Mouse (Mus musculus): ENCODE measurements around the gene Jmy. TPM values are rescaled to one million over a fixed set of nuclear protein-coding genes. Genes with fewer than 3 reads are reported as not detected.

Gene Jmy
- total and polyA plus RNA-seq, 2 experiments from 2014 or later, result 9.0 to 29.7 TPM

DNA sequence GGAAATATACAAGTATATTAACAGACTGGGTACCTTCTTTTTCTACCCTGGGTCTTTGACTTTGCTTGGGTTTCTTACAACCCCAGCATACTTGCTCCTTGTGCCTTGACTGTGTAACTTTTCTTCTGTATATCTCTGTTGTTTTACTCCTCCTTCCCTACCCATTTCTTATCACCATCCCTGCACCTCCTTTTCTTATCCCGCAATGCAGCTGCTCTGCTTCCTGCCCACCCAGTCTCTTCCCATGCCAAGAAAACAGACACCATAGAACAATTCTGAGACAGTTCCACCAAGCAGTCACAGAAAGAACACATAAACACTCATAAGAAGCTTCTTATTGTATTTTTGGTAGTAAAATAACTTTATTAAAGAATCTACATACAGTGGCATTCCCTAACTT lies 118.3 kb downstream of the Jmy start:
- no peak for ATAC-seq
- Histone ChIP-seq H3K27ac (ENCODE audit: low read depth, low read length) (no peak overlapping the region), H3K4me1 (ENCODE audit: insufficient read depth) (no peaks in the 10 kb centered on the region), H3K4me3 (ENCODE audit: low read depth, low read length) (no peak overlapping the region), H3K27me3 (ENCODE audit: insufficient read depth, low read length) (no peaks in the 10 kb centered on the region), H3K9ac (no peak overlapping the region), H3K36me3 (ENCODE audit: insufficient read depth) (no peaks in the 10 kb centered on the region), H3K4me2 (ENCODE audit: low read depth) (no peak overlapping the region), H3K9me3 (ENCODE audit: low read length) (no peaks in the 10 kb centered on the region)
- TF ChIP-seq CTCF (IDR thresholded peaks at IDR 0.05; ENCODE audit: low read depth), result no peak
- WGBS, result 88% methylated on average over 1 of the region's 1 CpGs
- no peak for DNase-seq

GRCm38 (mm10) chr13:93380399-93381063 lies 119.1 kb downstream of the Jmy start:
- no peaks in the 10 kb centered on the region for H3K9me3 ChIP-seq (ENCODE audit: low read length)
- no peaks in the 10 kb centered on the region for H3K27me3 ChIP-seq (ENCODE audit: insufficient read depth, low read length)
- H3K9ac ChIP-seq, result no peak overlapping the region
- H3K4me3 ChIP-seq (ENCODE audit: low read depth, low read length), result no peak overlapping the region
- no peak for TF ChIP-seq CTCF (IDR thresholded peaks at IDR 0.05; ENCODE audit: low read depth)
- no peak for ATAC-seq
- H3K4me1 ChIP-seq (ENCODE audit: insufficient read depth), result no peaks in the 10 kb centered on the region
- no peak overlapping the region for H3K4me2 ChIP-seq (ENCODE audit: low read depth)
- H3K27ac ChIP-seq (ENCODE audit: low read depth, low read length), result no peak overlapping the region
- WGBS, result 95% methylated on average over 8 of the region's 8 CpGs
- DNase-seq, result no peak
- H3K36me3 ChIP-seq (ENCODE audit: insufficient read depth), result no peaks in the 10 kb centered on the region

Other genes starting within 250 kb of the Jmy start
- 102 and 110 TPM in 2 replicates for gene Homer1, start 200.2 kb downstream of the Jmy start, total RNA-seq (2014; rRNA removed)
- gene Homer1, start 200.2 kb downstream of the Jmy start, polyA plus RNA-seq (2015; fragmentation: Nextera tagmentation; extraction: Ambion mirVana), result 14.3 and 14.8 TPM in 2 replicates
- gene Bhmt, start 138.2 kb upstream of the Jmy start, total RNA-seq (2014; rRNA removed), result not detected in 2 replicates
- 0.13 and 0.34 TPM in 2 replicates for gene Bhmt, start 138.2 kb upstream of the Jmy start, polyA plus RNA-seq (2015; fragmentation: Nextera tagmentation; extraction: Ambion mirVana)
- 0.10 TPM in 1 of 2 replicates, not detected in the other for gene Bhmt2, start 174.5 kb upstream of the Jmy start, total RNA-seq (2014; rRNA removed)
- 0.05 TPM in 1 of 2 replicates, not detected in the other for gene Bhmt2, start 174.5 kb upstream of the Jmy start, polyA plus RNA-seq (2015; fragmentation: Nextera tagmentation; extraction: Ambion mirVana)
- gene Dmgdh, start 174.6 kb upstream of the Jmy start, total RNA-seq (2014; rRNA removed), result 0.19 TPM in 1 of 2 replicates, not detected in the other
- gene Dmgdh, start 174.6 kb upstream of the Jmy start, polyA plus RNA-seq (2015; fragmentation: Nextera tagmentation; extraction: Ambion mirVana), result 0.10 and 0.13 TPM in 2 replicates